Mouse (Mus musculus) forebrain, embryonic 14.5 days (tissue): ENCODE measurements around the gene Slc46a1. TPM values are rescaled to one million over a fixed set of nuclear protein-coding genes. Genes with fewer than 3 reads are reported as not detected.

Source experiments
- ATAC-seq: fragments of 200-750 bp; cut with Nextera tagmentation; 2 replicates; pipeline ENCODE4 v1.8.0; 2017; ENCODE audit warnings: mild to moderate bottlenecking, moderate library complexity
- DNase-seq: peaks from one replicate; pipeline ENCODE4 v3.0.0-alpha.2; 2015; ENCODE audit warnings: low spot score
- H3K27ac ChIP-seq: fragments of 300-500 bp; sonication (generic); 2 replicates; pipeline ENCODE4 v1.5.1; 2014; ENCODE audit warnings: low read depth, mild to moderate bottlenecking, control low read depth, low read length, moderate library complexity
- H3K27me3 ChIP-seq: fragments of 300-500 bp; sonication (generic); replicated peaks from 2 replicates; pipeline ENCODE4 v1.6.1; 2014; ENCODE audit warnings: low read length, control low read depth, mixed read lengths; ENCODE audit not compliant: control insufficient read depth, insufficient read depth
- H3K36me3 ChIP-seq: fragments of 300-500 bp; sonication (generic); 2 replicates; pipeline ENCODE4 v1.6.1; 2014; ENCODE audit warnings: low read length, control low read depth; ENCODE audit not compliant: control insufficient read depth, insufficient read depth
- H3K4me1 ChIP-seq: fragments of 300-500 bp; sonication (generic); 2 replicates; pipeline ENCODE4 v1.6.1; 2014; ENCODE audit warnings: antibody characterized with exemption, low read length, control low read depth; ENCODE audit not compliant: control insufficient read depth, insufficient read depth
- H3K4me2 ChIP-seq: fragments of 300-500 bp; sonication (generic); 2 replicates; pipeline ENCODE4 v1.6.1; 2014; ENCODE audit warnings: mild to moderate bottlenecking, control low read depth, low read length
- H3K4me3 ChIP-seq: fragments of 300-500 bp; sonication (generic); 2 replicates; pipeline ENCODE4 v1.5.1; 2014; ENCODE audit warnings: low read depth, low read length, control low read depth
- H3K9ac ChIP-seq: fragments of 300-500 bp; sonication (generic); 2 replicates; pipeline ENCODE4 v1.6.1; 2014; ENCODE audit warnings: mild to moderate bottlenecking, low read length, control low read depth, moderate library complexity
- H3K9me3 ChIP-seq: fragments of 300-500 bp; sonication (generic); replicated peaks from 2 replicates; pipeline ENCODE4 v1.6.1; 2016; ENCODE audit warnings: low read length, control low read depth, mixed read lengths; ENCODE audit not compliant: control insufficient read depth
- WGBS: fragments of 180-500 bp; shearing (Covaris S2); extraction: QIAGEN DNeasy Blood & Tissue Kit; methylation state at CpG from one replicate; pipeline ENCODE4 v1.1.7; 2014; 5-methylcytosine and 5-hydroxymethylcytosine counted together
- polyA plus RNA-seq: library from polyadenylated mRNA; unstranded; fragments of >200 nt; fragmentation: Nextera tagmentation; extraction: Ambion mirVana; gene quantifications from 2 replicates; pipeline ENCODE4 v1.2.1, GENCODE M21; 2014

The Slc46a1 gene
- polyA plus RNA-seq, 1 experiment from 2014 or later = 19.2 TPM

- Histone ChIP-seq H3K9ac (no peak overlapping the region), H3K4me2 (no peak overlapping the region), H3K27me3 (no peaks in the 10 kb centered on the region), H3K4me1 (no peaks in the 10 kb centered on the region), H3K36me3 (no peaks in the 10 kb centered on the region), H3K9me3 (no peaks in the 10 kb centered on the region), H3K4me3 (no peak overlapping the region), H3K27ac (no peak overlapping the region)
- DNase-seq (no peak), ATAC-seq (no peak)
- 80% methylated on average over 1 of the region's 1 CpGs for WGBS
Observed at GRCm38 (mm10) chr11:78448242-78448641, 17.3 kb upstream of the Slc46a1 start.

GRCm38 (mm10) chr11:78450337-78450736 is 15.2 kb upstream of the Slc46a1 start:
- no peak for ATAC-seq
- Histone ChIP-seq H3K4me3 (no peak overlapping the region), H3K27me3 (no peaks in the 10 kb centered on the region), H3K9me3 (no peaks in the 10 kb centered on the region), H3K36me3 (no peaks in the 10 kb centered on the region), H3K27ac (no peak overlapping the region), H3K9ac (no peak overlapping the region), H3K4me2 (no peak overlapping the region), H3K4me1 (no peaks in the 10 kb centered on the region)
- 62% methylated on average over 2 of the region's 2 CpGs for WGBS
- DNase-seq = no peak

GRCm38 (mm10) chr11:78453675-78454074 is 11.8 kb upstream of the Slc46a1 start:
- ATAC-seq (no peak), DNase-seq (peak; percentile 75)
- no peak overlapping the region for H3K27ac ChIP-seq
- H3K9me3 ChIP-seq = no peaks in the 10 kb centered on the region
- H3K4me1 ChIP-seq = no peaks in the 10 kb centered on the region
- H3K27me3 ChIP-seq = no peaks in the 10 kb centered on the region
- 11% methylated on average over 4 of the region's 4 CpGs for WGBS
- no peak overlapping the region for H3K9ac ChIP-seq
- H3K36me3 ChIP-seq = no peaks in the 10 kb centered on the region
- no peak overlapping the region for H3K4me3 ChIP-seq
- no peak overlapping the region for H3K4me2 ChIP-seq

GRCm38 (mm10) chr11:78454276-78454675 is 11.2 kb upstream of the Slc46a1 start:
- ATAC-seq (no peak), DNase-seq (no peak)
- 64% methylated on average over 7 of the region's 7 CpGs for WGBS
- Histone ChIP-seq H3K27me3 (no peaks in the 10 kb centered on the region), H3K27ac (no peak overlapping the region), H3K4me3 (no peak overlapping the region), H3K9ac (no peak overlapping the region), H3K9me3 (no peaks in the 10 kb centered on the region), H3K36me3 (no peaks in the 10 kb centered on the region), H3K4me2 (no peak overlapping the region), H3K4me1 (no peaks in the 10 kb centered on the region)

- DNase-seq (peak; percentile 30), ATAC-seq (no peak)
Observed at GRCm38 (mm10) chr11:78455308-78455707, 10.2 kb upstream of the Slc46a1 start.

GRCm38 (mm10) chr11:78458740-78459139 is 6.8 kb upstream of the Slc46a1 start:
- 83% methylated on average over 17 of the region's 17 CpGs for WGBS
- no peak overlapping the region for H3K27ac ChIP-seq
- no peak overlapping the region for H3K9ac ChIP-seq
- H3K9me3 ChIP-seq = no peaks in the 10 kb centered on the region
- no peaks in the 10 kb centered on the region for H3K27me3 ChIP-seq
- H3K4me1 ChIP-seq = no peaks in the 10 kb centered on the region
- no peak overlapping the region for H3K4me3 ChIP-seq
- no peak overlapping the region for H3K4me2 ChIP-seq
- DNase-seq (no peak), ATAC-seq (no peak)
- H3K36me3 ChIP-seq = no peaks in the 10 kb centered on the region

More at GRCm38 (mm10) chr11:78455308-78455707, 10.2 kb upstream of the Slc46a1 start:
- no peak overlapping the region for H3K4me2 ChIP-seq
- H3K4me3 ChIP-seq = no peak overlapping the region
- H3K27me3 ChIP-seq = no peaks in the 10 kb centered on the region
- H3K9me3 ChIP-seq = no peaks in the 10 kb centered on the region
- H3K9ac ChIP-seq = no peak overlapping the region
- no peak overlapping the region for H3K27ac ChIP-seq
- 47% methylated on average over 5 of the region's 5 CpGs for WGBS
- no peaks in the 10 kb centered on the region for H3K4me1 ChIP-seq
- no peaks in the 10 kb centered on the region for H3K36me3 ChIP-seq

- 72% methylated on average over 1 of the region's 1 CpGs for WGBS
- Histone ChIP-seq H3K9me3 (no peaks in the 10 kb centered on the region), H3K36me3 (no peaks in the 10 kb centered on the region), H3K27me3 (no peaks in the 10 kb centered on the region), H3K9ac (no peak overlapping the region), H3K27ac (no peak overlapping the region), H3K4me1 (peaks cover 6% of the 10 kb centered on the region; the same call in 1 of the 2 replicates), H3K4me2 (no peak overlapping the region), H3K4me3 (no peak overlapping the region)
- ATAC-seq = no peak
- no peak for DNase-seq
Observed at GRCm38 (mm10) chr11:78461894-78462293, 3.6 kb upstream of the Slc46a1 start.

- ATAC-seq (no peak), DNase-seq (no peak)
- 78% methylated on average over 5 of the region's 5 CpGs for WGBS
- no peak overlapping the region for H3K27ac ChIP-seq
- no peak overlapping the region for H3K9ac ChIP-seq
- H3K4me2 ChIP-seq = no peak overlapping the region
- no peaks in the 10 kb centered on the region for H3K36me3 ChIP-seq
- H3K9me3 ChIP-seq = no peaks in the 10 kb centered on the region
- H3K4me1 ChIP-seq = peaks cover 6% of the 10 kb centered on the region; the same call in 1 of the 2 replicates
- no peak overlapping the region for H3K4me3 ChIP-seq
- no peaks in the 10 kb centered on the region for H3K27me3 ChIP-seq
Observed at GRCm38 (mm10) chr11:78462669-78463068, 2.8 kb upstream of the Slc46a1 start.

GRCm38 (mm10) chr11:78463286-78464036 is 2.0 kb upstream of the Slc46a1 start:
- Histone ChIP-seq H3K36me3 (no peaks in the 10 kb centered on the region), H3K4me2 (no peak overlapping the region), H3K27ac (no peak overlapping the region), H3K4me1 (peaks cover 6% of the 10 kb centered on the region; the same call in 1 of the 2 replicates), H3K27me3 (no peaks in the 10 kb centered on the region), H3K9ac (no peak overlapping the region), H3K9me3 (no peaks in the 10 kb centered on the region), H3K4me3 (no peak overlapping the region)
- DNase-seq (no peak), ATAC-seq (no peak)
- 73% methylated on average over 13 of the region's 13 CpGs for WGBS
